Mouse (Mus musculus) adrenal gland, postnatal 36 days (tissue): ENCODE measurements around the gene Mul1. TPM values are rescaled to one million over a fixed set of nuclear protein-coding genes. Genes with fewer than 3 reads are reported as not detected.
A peak's percentile ranks its signal among the peaks of the same experiment; 100 is the strongest.

Experiments used
- DNase-seq, 2 experiments: peaks; one replicate each; pipeline ENCODE4 v3.0.0; 2021; ENCODE audit warnings: mixed read lengths in 1 of 2
- long read RNA-seq, 2 experiments: library from polyadenylated mRNA; stranded (forward); transcript quantifications; one replicate each; pipeline ENCODE4 v2.0.0; 2021; ENCODE audit warnings: borderline sequencing depth in 2 of 2
- total RNA-seq, 2 experiments: library from RNA; stranded (reverse); gene quantifications; 2 replicates each; pipeline ENCODE4 v1.2.3; 2021

The Mul1 gene
- total RNA-seq: 10 to 100 TPM; 51.7 to 55.3 TPM
- long read RNA-seq, experiment 1, transcript Mul1-201 (4 exons, 3,733 nt): major isoform, 32 of 52 reads
- long read RNA-seq, experiment 1, partial matches to known transcripts: 8 of 52 reads
- long read RNA-seq, experiment 1, other reads (novel, unspliced or antisense): 12 of 52 reads
- long read RNA-seq, experiment 2, transcript Mul1-201 (4 exons, 3,733 nt): major isoform, 8 of 14 reads
- long read RNA-seq, experiment 2, partial matches to known transcripts: 1 of 14 reads
- long read RNA-seq, experiment 2, other reads (novel, unspliced or antisense): 5 of 14 reads

- peak; percentile 97 for DNase-seq
Observed at GRCm38 (mm10) chr4:138434347-138435316, at the start of gene Mul1. Mul1 (plus strand) TSS chr4:138434671.

GRCm38 (mm10) chr4:138393703-138394102 lies 40.8 kb upstream of the Mul1 start:
- no peak for DNase-seq

- peak; percentile 59 to 67 for DNase-seq
Observed at GRCm38 (mm10) chr4:138395087-138395970, 39.1 kb upstream of the Mul1 start.

- peak; percentile 80 to 86 for DNase-seq
Observed at GRCm38 (mm10) chr4:138395971-138396645, 38.4 kb upstream of the Mul1 start, which contains the start of gene Fam43b. Fam43b (minus strand) TSS chr4:138396528.

GRCm38 (mm10) chr4:138396711-138397110 lies 37.8 kb upstream of the Mul1 start:
- peak; percentile 39 to 41 for DNase-seq

- DNase-seq: peak; percentile 72 to 76
Observed at GRCm38 (mm10) chr4:138404806-138405205, 29.7 kb upstream of the Mul1 start.

GRCm38 (mm10) chr4:138407479-138408194 lies 26.8 kb upstream of the Mul1 start:
- DNase-seq: peak; percentile 74 to 75

GRCm38 (mm10) chr4:138411011-138411410 lies 23.5 kb upstream of the Mul1 start:
- no peak for DNase-seq

GRCm38 (mm10) chr4:138411504-138412121 lies 22.9 kb upstream of the Mul1 start:
- DNase-seq: no peak

- DNase-seq: peak; percentile 19 to 34
Observed at GRCm38 (mm10) chr4:138414725-138415124, 19.7 kb upstream of the Mul1 start.

- no peak for DNase-seq
Observed at GRCm38 (mm10) chr4:138415991-138416390, 18.5 kb upstream of the Mul1 start.

GRCm38 (mm10) chr4:138416414-138416813 lies 18.1 kb upstream of the Mul1 start:
- DNase-seq: no peak

- DNase-seq: no peak
Observed at GRCm38 (mm10) chr4:138417882-138418281, 16.6 kb upstream of the Mul1 start.

- DNase-seq: no peak
Observed at GRCm38 (mm10) chr4:138418340-138418957, 16.0 kb upstream of the Mul1 start.

- DNase-seq: peak; percentile 28 to 41
Observed at GRCm38 (mm10) chr4:138425028-138425427, 9.4 kb upstream of the Mul1 start.

- DNase-seq: peak; percentile 43 to 61
Observed at GRCm38 (mm10) chr4:138425604-138426003, 8.9 kb upstream of the Mul1 start.

GRCm38 (mm10) chr4:138426778-138427705 lies 7.4 kb upstream of the Mul1 start:
- DNase-seq: peak; percentile 89 to 90

- peak; percentile 55 to 67 for DNase-seq
Observed at GRCm38 (mm10) chr4:138429778-138430177, 4.7 kb upstream of the Mul1 start.
